Mouse (Mus musculus): ENCODE data around the gene Arhgap25. TPM values are rescaled to one million over a fixed set of nuclear protein-coding genes. Genes with fewer than 3 reads are reported as not detected.

Gene Arhgap25
- total RNA-seq, 2 experiments from 2014 or later, result 0.57 to 0.87 TPM

GRCm38 (mm10) chr6:87451016-87451415 lies 82.0 kb downstream of the Arhgap25 start:
- peak; percentile 24 for DNase-seq (ENCODE audit: low spot score)

GRCm38 (mm10) chr6:87449534-87449933 lies 83.5 kb downstream of the Arhgap25 start:
- DNase-seq (ENCODE audit: low spot score), result no peak

DNA sequence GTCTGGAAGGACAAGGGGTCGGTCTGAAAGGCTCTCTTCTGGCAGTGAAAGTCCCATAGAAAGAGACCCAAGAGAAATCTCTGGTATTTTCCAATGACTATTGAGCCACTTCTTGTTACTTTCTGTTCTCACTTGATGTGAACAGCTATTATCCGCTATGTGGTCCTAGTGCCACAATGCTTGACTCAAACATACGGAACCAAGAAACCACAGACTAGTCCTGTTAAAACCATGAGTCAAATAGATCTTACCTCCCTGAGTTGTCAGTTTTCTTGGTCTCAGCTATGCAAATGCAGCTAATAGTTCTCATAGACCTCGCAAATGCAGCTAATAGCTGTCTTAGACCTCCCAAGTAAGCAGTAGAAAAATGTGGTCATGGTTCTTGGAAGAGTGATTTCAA lies 85.8 kb downstream of the Arhgap25 start:
- no peak for DNase-seq (ENCODE audit: low spot score)

- DNase-seq (ENCODE audit: low spot score), result no peak
These were observed 87.8 kb downstream of the Arhgap25 start for GRCm38 (mm10) chr6:87445222-87445621.

DNA sequence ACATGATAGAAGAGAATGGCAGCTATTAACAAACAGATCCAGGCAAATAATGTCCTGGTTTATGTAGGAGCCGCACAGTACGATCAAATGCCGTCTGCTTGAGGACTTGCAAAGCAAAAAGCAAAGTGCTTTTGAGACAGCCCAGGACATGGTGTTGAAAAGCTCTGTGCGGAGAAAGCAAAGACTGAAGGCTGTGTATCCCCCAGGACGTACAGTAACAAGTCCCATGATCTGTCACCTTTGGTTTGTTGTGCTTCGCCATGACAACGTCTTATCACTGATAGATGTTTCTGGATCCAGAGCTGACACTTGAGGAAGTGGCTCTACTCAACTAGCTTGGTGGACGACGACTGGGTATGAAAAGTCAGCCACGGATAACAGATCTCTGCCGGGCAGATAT lies 89.8 kb downstream of the Arhgap25 start:
- DNase-seq (ENCODE audit: low spot score), result no peak

DNA sequence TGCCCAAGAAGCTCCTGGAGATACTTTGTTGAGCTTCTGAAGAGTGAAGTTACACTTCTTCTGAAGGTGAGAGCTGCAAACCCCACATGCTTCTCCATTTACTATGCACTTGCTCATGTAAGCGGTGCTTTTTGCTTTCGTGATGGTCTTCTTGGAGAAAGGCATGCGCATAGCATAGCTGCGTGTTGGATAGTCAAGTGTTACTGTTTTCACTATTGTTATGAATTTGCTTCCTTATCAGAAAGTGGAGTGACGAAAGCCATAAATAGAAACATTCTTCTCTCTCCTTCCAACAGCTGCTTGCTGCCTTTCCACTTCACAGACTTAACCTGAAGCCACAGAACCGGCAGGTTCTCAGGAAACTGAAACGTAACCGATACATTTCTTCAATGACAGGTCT lies 96.3 kb downstream of the Arhgap25 start:
- DNase-seq (ENCODE audit: low spot score), result no peak

- DNase-seq (ENCODE audit: low spot score), result no peak
These were observed 97.3 kb downstream of the Arhgap25 start for GRCm38 (mm10) chr6:87435791-87436190.

DNA sequence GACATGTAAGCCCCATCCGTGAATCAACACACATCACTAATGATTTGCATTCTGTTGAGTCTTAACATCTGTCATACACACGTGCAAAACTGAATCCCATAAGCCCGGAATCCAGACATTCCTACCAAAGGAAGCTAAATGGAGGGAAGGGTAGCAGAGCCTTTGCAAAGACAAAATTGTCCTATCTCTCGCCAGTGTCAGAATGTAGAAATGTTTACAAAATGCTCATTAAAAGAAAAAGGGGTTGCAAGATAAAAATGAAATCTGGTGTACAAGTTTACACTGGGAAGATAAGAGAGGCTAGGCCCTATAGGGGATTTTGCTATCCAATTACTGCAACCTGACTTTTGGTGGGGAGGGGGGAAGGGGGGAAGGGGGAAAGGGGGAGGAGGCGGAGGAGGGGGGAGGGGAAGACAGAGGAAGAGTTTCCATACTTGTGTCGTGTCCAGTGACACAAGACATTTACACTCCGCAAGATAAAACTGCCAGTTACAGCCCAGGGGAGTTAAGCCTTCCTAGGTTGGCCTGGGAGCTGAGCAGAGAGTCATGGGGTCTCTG lies 104.5 kb downstream of the Arhgap25 start, which contains the start of gene Bmp10:
Gene Bmp10, plus strand, starts transcription at position 508 of the 558 bp plus-strand sequence.
- no peak for DNase-seq (ENCODE audit: low spot score)

GRCm38 (mm10) chr6:87427616-87428015 lies 105.4 kb downstream of the Arhgap25 start:
- no peak for DNase-seq (ENCODE audit: low spot score)

DNA sequence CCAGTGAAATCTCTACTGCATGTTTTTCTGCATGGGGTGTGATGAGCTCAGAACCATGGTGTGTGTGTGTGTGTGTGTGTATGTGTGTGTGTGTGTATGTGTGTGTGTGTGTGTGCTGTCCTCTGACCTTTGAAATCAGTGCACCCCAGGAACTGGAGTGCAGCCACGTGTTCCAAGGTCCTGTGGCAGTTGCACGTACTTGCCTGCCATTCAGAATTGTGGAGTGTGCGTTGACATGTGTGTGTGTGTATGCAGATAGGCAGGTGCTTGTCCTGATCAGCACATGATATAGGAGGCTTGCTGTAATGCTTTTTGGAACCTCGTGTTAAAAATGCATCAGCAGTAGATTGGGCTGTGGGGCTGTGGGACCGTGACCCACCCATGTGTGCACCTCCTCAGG lies 106.1 kb downstream of the Arhgap25 start:
- no peak for DNase-seq (ENCODE audit: low spot score)

- no peak for DNase-seq (ENCODE audit: low spot score)
These were observed 108.8 kb downstream of the Arhgap25 start for GRCm38 (mm10) chr6:87424037-87424816.

GRCm38 (mm10) chr6:87422304-87422703 lies 110.8 kb downstream of the Arhgap25 start:
- DNase-seq (ENCODE audit: low spot score), result no peak

- DNase-seq (ENCODE audit: low spot score), result no peak
These were observed 121.0 kb downstream of the Arhgap25 start for GRCm38 (mm10) chr6:87412011-87412410.

Other genes starting within 250 kb of the Arhgap25 start
- gene Antxr1, start 197.4 kb downstream of the Arhgap25 start, total RNA-seq (2021), result 1 to 10 TPM; 5.7 to 7.3 TPM
- gene Gkn1, start 182.3 kb downstream of the Arhgap25 start, total RNA-seq (2021), result not detected
- gene Gkn2, start 159.9 kb downstream of the Arhgap25 start, total RNA-seq (2021), result not detected
- gene Gkn3, start 144.3 kb downstream of the Arhgap25 start, total RNA-seq (2021), result 1 to 10 TPM; 1.3 to 1.7 TPM
- gene Bmp10, start 104.3 kb downstream of the Arhgap25 start, total RNA-seq (2021), result not detected
- 1 to 10 TPM in 1 of 2 experiments, under 1 TPM in 1; 0.98 to 1.5 TPM for gene Prokr1, start 57.5 kb upstream of the Arhgap25 start, total RNA-seq (2021)
- 1 to 10 TPM; 2.7 to 3.2 TPM for gene Aplf, start 138.9 kb upstream of the Arhgap25 start, total RNA-seq (2021)
- gene Efcc1, start 197.6 kb upstream of the Arhgap25 start, total RNA-seq (2021), result under 1 TPM; 0.66 to 0.74 TPM
- gene Gp9, start 244.8 kb upstream of the Arhgap25 start, total RNA-seq (2021), result not detected

Measured in gastrocnemius, adult 18-20 months (tissue).